Mouse (Mus musculus) liver, adult 2 months (tissue): ENCODE results near the gene Spata31d1a.

Experiments
- CTCF ChIP-seq: fragments of 200-500 bp; IDR thresholded peaks from 2 replicates; pipeline ENCODE4 v1.5.1; 2011; ENCODE audit warnings: low read depth, low read length, control low read depth
- POLR2A ChIP-seq: fragments of 200-500 bp; IDR thresholded peaks from 2 replicates; pipeline ENCODE4 v1.6.1; 2011; ENCODE audit warnings: low read length, control low read depth; ENCODE audit not compliant: insufficient read depth; ENCODE audit errors: extremely low read depth

- TF ChIP-seq CTCF (no peak), POLR2A (no peak)
These were observed 20.8 kb downstream of the Spata31d1a start for GRCm38 (mm10) chr13:59689313-59689712.
